In genomic region chr9:102358711-102359110, GRCm38 (mm10) we compare ENCODE assay signal across 17 mouse cellular contexts. TPM values are rescaled to one million over a fixed set of nuclear protein-coding genes. Genes with fewer than 3 reads are reported as not detected.
"Had no signal": no experiment of that assay in that cellular context is flagged by ENCODE, and none has a peak within 500 bp of the region (broad histone marks: within the 10 kb centered on the region; RNA-seq: fewer than 3 reads in every experiment).

No protein-coding gene starts in this region.

- H3K4me1 ChIP-seq: midbrain, embryonic 13.5 days; midbrain, embryonic 15.5 days had no signal

- H3K9ac ChIP-seq: liver, embryonic 14.5 days; lung, embryonic 15.5 days; midbrain, embryonic 13.5 days; midbrain, embryonic 15.5 days; neural tube, embryonic 12.5 days had no signal

- H3K9me3 ChIP-seq: lung, embryonic 15.5 days; megakaryocyte, embryonic 14.5 days; midbrain, embryonic 15.5 days; neural tube, embryonic 12.5 days had no signal

- H3K4me3 ChIP-seq: lung, embryonic 15.5 days; megakaryocyte, embryonic 14.5 days; midbrain, embryonic 13.5 days; midbrain, embryonic 15.5 days; neural tube, embryonic 12.5 days had no signal

- DNase-seq: lung, adult 2 months; lung, postnatal 14 days; lung, postnatal 36 days; right cerebral cortex, postnatal 25 days; right cerebral cortex, postnatal 4 days; spleen, adult 18-20 months; thymus, adult 18-20 months; thymus, postnatal 14 days; thymus, postnatal 36 days had no signal

- ATAC-seq: lung, postnatal 0 days; midbrain, embryonic 13.5 days; midbrain, embryonic 15.5 days had no signal

- H3K4me2 ChIP-seq: lung, embryonic 15.5 days; midbrain, embryonic 13.5 days; midbrain, embryonic 15.5 days; neural tube, embryonic 12.5 days had no signal

- H3K36me3 ChIP-seq: lung, embryonic 15.5 days; midbrain, embryonic 13.5 days; midbrain, embryonic 15.5 days; neural tube, embryonic 12.5 days had no signal

- H3K27ac ChIP-seq: liver, embryonic 14.5 days; lung, embryonic 15.5 days; macrophage; midbrain, embryonic 13.5 days; midbrain, embryonic 15.5 days; neural tube, embryonic 12.5 days had no signal

RNA-seq across cellular contexts. Expression of gene Ephb1, which starts 4.2 kb away (rescaled TPM):
- polyA plus RNA-seq: macrophage had no signal
